Mouse (Mus musculus) CH12.LX (cell line): ENCODE data around the gene RPS10-NUDT3.

Source experiments
- GABPA ChIP-seq: IDR thresholded peaks from 2 replicates; pipeline ENCODE4 v1.6.1; 2012; ENCODE audit warnings: low read depth, low read length, improper control_type of control experiment, inconsistent platforms; ENCODE audit not compliant: insufficient replicate concordance
- MAFK ChIP-seq: IDR thresholded peaks from 2 replicates; pipeline ENCODE4 v1.6.1; 2011; ENCODE audit warnings: low read length, improper control_type of control experiment; ENCODE audit not compliant: insufficient replicate concordance
- POLR2A ChIP-seq: IDR thresholded peaks from 2 replicates; pipeline ENCODE4 v1.6.1; 2011; ENCODE audit warnings: low read depth, mild to moderate bottlenecking, improper control_type of control experiment, low read length
- SMC3 ChIP-seq: IDR thresholded peaks from 2 replicates; pipeline ENCODE4 v1.6.1; 2011; ENCODE audit warnings: low read depth, low read length, improper control_type of control experiment
- UBTF ChIP-seq: IDR thresholded peaks from 2 replicates; pipeline ENCODE4 v1.6.1; 2012; ENCODE audit warnings: low read depth, mild to moderate bottlenecking, inconsistent platforms, low read length, improper control_type of control experiment, moderate library complexity

DNA sequence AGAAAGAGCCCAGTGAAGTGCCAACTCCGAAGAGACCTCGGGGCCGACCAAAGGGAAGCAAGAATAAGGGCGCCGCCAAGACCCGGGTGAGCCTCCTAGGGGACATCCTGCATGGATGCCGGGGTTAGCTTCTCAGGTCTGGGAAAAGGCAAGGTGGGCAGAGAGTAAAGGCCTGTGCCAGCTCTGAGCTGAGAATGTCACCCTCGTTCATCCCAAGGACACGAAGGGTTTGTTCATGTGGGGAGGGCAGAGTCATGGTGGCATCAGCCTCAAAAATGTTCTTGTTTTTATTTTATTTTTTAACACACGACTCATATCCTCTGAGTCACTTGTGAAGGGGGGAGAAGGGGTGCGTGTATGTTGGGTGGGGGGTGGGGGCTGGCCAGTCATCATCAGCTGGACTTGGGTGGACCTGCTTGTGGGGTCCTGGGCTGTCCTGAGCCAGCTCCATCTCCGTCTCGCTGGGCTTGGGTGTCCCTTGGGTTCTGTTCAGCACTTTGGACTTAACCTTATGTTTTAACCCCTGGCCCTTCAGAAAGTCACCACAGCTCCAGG, 74.0 kb downstream of the RPS10-NUDT3 start:
- TF ChIP-seq UBTF: no peak
- 0 out of 2 replicates have a peak, but pooled peaks have one; percentile 4 for TF ChIP-seq POLR2A
- TF ChIP-seq GABPA: no peak
- no peak for TF ChIP-seq SMC3
- TF ChIP-seq MAFK: no peak
